Mouse (Mus musculus) left cerebral cortex, adult 2 months (tissue): Measurements from ENCODE around the gene Ap1b1. TPM values are rescaled to one million over a fixed set of nuclear protein-coding genes. Genes with fewer than 3 reads are reported as not detected.
A peak's percentile ranks its signal among the peaks of the same experiment; 100 is the strongest.

ENCODE experiments used
- DNase-seq, 2 experiments: peaks; one replicate each; pipeline ENCODE4 v3.0.0; 2021 to 2022; ENCODE audit warnings: low spot score in 2 of 2, mixed read lengths in 1 of 2; ENCODE audit errors: extremely low spot score in 1 of 2
- H3K27ac ChIP-seq: fragments of 200-600 bp; 2 replicates; pipeline ENCODE4 v1.8.1; 2022
- H3K4me3 ChIP-seq: fragments of 200-600 bp; 2 replicates; pipeline ENCODE4 v1.8.1; 2022
- CTCF ChIP-seq: fragments of 200-600 bp; IDR thresholded peaks from 2 replicates; pipeline ENCODE4 v1.8.1; 2022; ENCODE audit warnings: antibody characterized with exemption, mild to moderate bottlenecking, moderate library complexity
- intact Hi-C: fragments of 180-260 bp; cut with DNase I; formaldehyde crosslinking; loops from one replicate; pipeline ENCODE4 v1.15.1; 2025
- total RNA-seq, 2 experiments: library from RNA; stranded (reverse); gene quantifications; 2 replicates each; pipeline ENCODE4 v1.2.3; 2021

The Ap1b1 gene
- total RNA-seq, 2 experiments from 2014 or later = 156 to 177 TPM

GRCm38 (mm10) chr11:5057856-5058641 lies 71.4 kb downstream of the Ap1b1 start, which contains the start of gene Rasl10a:
Gene Rasl10a (plus strand): TSS chr11:5058128.
- Histone ChIP-seq H3K4me3 (peak within 1 kb of the TSS; percentile 72), H3K27ac (peak within 1 kb of the TSS; percentile 95)
- no peak for TF ChIP-seq CTCF
- DNase-seq = peak; percentile 59 to 63
- intact Hi-C loops = no loop called here

GRCm38 (mm10) chr11:5058783-5059182 lies 72.2 kb downstream of the Ap1b1 start:
- DNase-seq = peak in 1 of 2 experiments; percentile 11
- intact Hi-C loops = no loop called here
- Histone ChIP-seq H3K27ac (peak overlapping the region; percentile 74), H3K4me3 (peak overlapping the region; percentile 72)
- no peak for TF ChIP-seq CTCF

GRCm38 (mm10) chr11:5059230-5059629 lies 72.6 kb downstream of the Ap1b1 start:
- DNase-seq = no peak
- TF ChIP-seq CTCF = no peak
- intact Hi-C loops = no loop called here
- Histone ChIP-seq H3K27ac (peak overlapping the region; percentile 74), H3K4me3 (peak overlapping the region; percentile 72)

- DNase-seq = peak; percentile 62 to 70
- peak; percentile 98 for TF ChIP-seq CTCF
- Histone ChIP-seq H3K27ac (peak overlapping the region; percentile 74), H3K4me3 (peak overlapping the region; percentile 72)
- intact Hi-C loops = no loop called here
These were observed 73.1 kb downstream of the Ap1b1 start for GRCm38 (mm10) chr11:5059704-5060156.

- peak in 1 of 2 experiments; percentile 39 for DNase-seq
- no peak for TF ChIP-seq CTCF
- peak overlapping the region; percentile 91 for H3K27ac ChIP-seq
- peak overlapping the region; percentile 79 for H3K4me3 ChIP-seq
- intact Hi-C loops = no loop called here
These were observed 74.3 kb downstream of the Ap1b1 start for GRCm38 (mm10) chr11:5060756-5061412.

GRCm38 (mm10) chr11:5061413-5062139 lies 75.0 kb downstream of the Ap1b1 start:
- TF ChIP-seq CTCF = no peak
- Histone ChIP-seq H3K4me3 (peak overlapping the region; percentile 79), H3K27ac (peak overlapping the region; percentile 91)
- peak; percentile 96 to 99 for DNase-seq
- intact Hi-C loops = no loop called here

GRCm38 (mm10) chr11:5062326-5062725 lies 75.7 kb downstream of the Ap1b1 start:
- intact Hi-C loops = no loop called here
- peak overlapping the region; percentile 79 for H3K4me3 ChIP-seq
- peak in 1 of 2 experiments; percentile 35 for DNase-seq
- peak overlapping the region; percentile 91 for H3K27ac ChIP-seq
- TF ChIP-seq CTCF = no peak

- intact Hi-C loops = no loop called here
- no peak for TF ChIP-seq CTCF
- no peak for DNase-seq
These were observed 76.4 kb downstream of the Ap1b1 start for GRCm38 (mm10) chr11:5062860-5063505.

GRCm38 (mm10) chr11:5063561-5064281 lies 77.1 kb downstream of the Ap1b1 start:
- Histone ChIP-seq H3K27ac (peak overlapping the region; percentile 91), H3K4me3 (peak overlapping the region; percentile 79)
- peak in 1 of 2 experiments; percentile 39 for DNase-seq
- TF ChIP-seq CTCF = no peak
- intact Hi-C loops = loop anchor here (2.0 kb wide), 1 partner anchor 77 kb away; the partner anchor contains the start of gene Ap1b1

More at GRCm38 (mm10) chr11:5062860-5063505, 76.4 kb downstream of the Ap1b1 start:
- Histone ChIP-seq H3K4me3 (peak overlapping the region; percentile 79), H3K27ac (peak overlapping the region; percentile 91)

- intact Hi-C loops = loop anchor here (1.0 to 2.0 kb wide), 2 partner anchors 49 to 78 kb away; partner anchors contain the start of gene Ap1b1
These were observed 77.8 kb downstream of the Ap1b1 start for GRCm38 (mm10) chr11:5064282-5065055.

More at GRCm38 (mm10) chr11:5064282-5065055, 77.8 kb downstream of the Ap1b1 start:
- Histone ChIP-seq H3K4me3 (peak overlapping the region; percentile 79), H3K27ac (peak overlapping the region; percentile 91)
- no peak for TF ChIP-seq CTCF
- DNase-seq = peak in 1 of 2 experiments; percentile 36
